Mouse (Mus musculus) CH12.LX (cell line): Measurements from ENCODE around the gene Defa31.
"Not testable (repeated sequence)": the region's sequence is repeated elsewhere in the genome, so short reads cannot be mapped to it uniquely, and the experiment has no call there.

ENCODE experiments used
- CTCF ChIP-seq, 2 experiments: IDR thresholded peaks in 1 of 2; conservative IDR thresholded peaks in 1 of 2; 2 replicates each; pipeline ENCODE4 v1.5.1; 2011 to 2012; ENCODE audit warnings: low read depth in 2 of 2, low read length in 2 of 2, improper control_type of control experiment in 1 of 2, inconsistent platforms in 1 of 2, mild to moderate bottlenecking in 1 of 2, moderate library complexity in 1 of 2
- ELF1 ChIP-seq: IDR thresholded peaks from 2 replicates; pipeline ENCODE4 v1.6.1; 2014; ENCODE audit warnings: low read depth, mild to moderate bottlenecking, inconsistent platforms, low read length, improper control_type of control experiment
- EP300 ChIP-seq: IDR thresholded peaks from 2 replicates; pipeline ENCODE4 v1.6.1; 2011; ENCODE audit warnings: low read length, improper control_type of control experiment
- ETS1 ChIP-seq: conservative IDR thresholded peaks from 2 replicates; pipeline ENCODE4 v1.6.1; 2012; ENCODE audit warnings: low read depth, mild to moderate bottlenecking, inconsistent platforms, low read length, improper control_type of control experiment, moderate library complexity
- HCFC1 ChIP-seq: IDR thresholded peaks from 2 replicates; pipeline ENCODE4 v1.6.1; 2012; ENCODE audit warnings: low read depth, mild to moderate bottlenecking, inconsistent platforms, low read length, improper control_type of control experiment
- KAT2A ChIP-seq: IDR thresholded peaks from 2 replicates; pipeline ENCODE4 v1.6.1; 2012; ENCODE audit warnings: low read length, improper control_type of control experiment, inconsistent platforms; ENCODE audit not compliant: insufficient replicate concordance
- MEF2A ChIP-seq: IDR thresholded peaks from 2 replicates; pipeline ENCODE4 v1.6.1; 2014; ENCODE audit warnings: low read depth, mild to moderate bottlenecking, inconsistent platforms, low read length, improper control_type of control experiment, borderline replicate concordance
- NRF1 ChIP-seq: IDR thresholded peaks from 2 replicates; pipeline ENCODE4 v1.6.1; 2014; ENCODE audit warnings: low read depth, mild to moderate bottlenecking, inconsistent platforms, low read length, improper control_type of control experiment, moderate library complexity
- POLR2A ChIP-seq: IDR thresholded peaks from 2 replicates; pipeline ENCODE4 v1.6.1; 2011; ENCODE audit warnings: low read depth, mild to moderate bottlenecking, improper control_type of control experiment, low read length
- RAD21 ChIP-seq: IDR thresholded peaks from 2 replicates; pipeline ENCODE4 v1.6.1; 2011; ENCODE audit warnings: low read depth, mild to moderate bottlenecking, low read length, improper control_type of control experiment, moderate library complexity
- RCOR1 ChIP-seq: conservative IDR thresholded peaks from 2 replicates; pipeline ENCODE4 v1.6.1; 2012; ENCODE audit warnings: low read depth, mild to moderate bottlenecking, inconsistent platforms, low read length, improper control_type of control experiment
- USF1 ChIP-seq: IDR thresholded peaks from 2 replicates; pipeline ENCODE4 v1.6.1; 2014; ENCODE audit warnings: low read depth, mild to moderate bottlenecking, inconsistent platforms, low read length, improper control_type of control experiment
- ZMIZ1 ChIP-seq: IDR thresholded peaks from 2 replicates; pipeline ENCODE4 v1.6.1; 2012; ENCODE audit warnings: low read depth, mild to moderate bottlenecking, inconsistent platforms, low read length, improper control_type of control experiment

- TF ChIP-seq POLR2A; MEF2A; CTCF (conservative IDR thresholded peaks at IDR 0.05 in 1 of 2, IDR thresholded peaks at IDR 0.05 in 1 of 2; ENCODE audit: low read depth in 2 of 2, low read length in 2 of 2); HCFC1; USF1; RAD21; ETS1; RCOR1; NRF1; ZMIZ1; EP300; ELF1; KAT2A: not testable (repeated sequence)
These were observed at the start of gene Defa31 for GRCm38 (mm10) chr8:21191314-21191713.
